Mouse (Mus musculus) mammary gland, adult 2 months (tissue): ENCODE results near the gene Gm7145. TPM values are rescaled to one million over a fixed set of nuclear protein-coding genes. Genes with fewer than 3 reads are reported as not detected.

ENCODE experiments used
- polyA plus RNA-seq: library from polyadenylated mRNA; depleted of rRNA; stranded (reverse); fragments of >200 nt; gene quantifications from 2 replicates; pipeline ENCODE4 v1.2.3, GENCODE M21; 2012; ENCODE audit warnings: low replicate concordance; rRNA removed

The Gm7145 gene
- polyA plus RNA-seq = not detected in 2 replicates

DNA sequence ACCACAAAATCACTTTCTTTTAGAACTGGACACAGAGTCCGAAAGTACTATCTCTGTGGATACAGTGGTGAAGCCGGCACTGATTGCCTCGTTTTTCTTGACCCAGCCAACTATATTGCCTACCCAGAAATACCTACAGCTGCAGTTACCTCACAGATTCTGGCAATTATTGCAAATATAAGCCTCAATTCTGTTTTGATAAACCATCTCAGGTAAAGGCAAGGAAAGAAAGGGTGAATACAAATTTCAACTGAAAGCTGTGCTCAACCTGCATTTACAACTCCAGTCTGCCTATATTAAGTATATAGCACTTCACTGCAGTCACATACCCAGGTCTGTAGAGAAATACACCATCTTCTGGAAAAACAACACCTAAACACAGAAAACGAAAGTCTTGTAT is at the start of gene Gm7145:
Gene Gm7145 (plus strand): TSS at position 301 of the 400 bp plus-strand sequence.

DNA sequence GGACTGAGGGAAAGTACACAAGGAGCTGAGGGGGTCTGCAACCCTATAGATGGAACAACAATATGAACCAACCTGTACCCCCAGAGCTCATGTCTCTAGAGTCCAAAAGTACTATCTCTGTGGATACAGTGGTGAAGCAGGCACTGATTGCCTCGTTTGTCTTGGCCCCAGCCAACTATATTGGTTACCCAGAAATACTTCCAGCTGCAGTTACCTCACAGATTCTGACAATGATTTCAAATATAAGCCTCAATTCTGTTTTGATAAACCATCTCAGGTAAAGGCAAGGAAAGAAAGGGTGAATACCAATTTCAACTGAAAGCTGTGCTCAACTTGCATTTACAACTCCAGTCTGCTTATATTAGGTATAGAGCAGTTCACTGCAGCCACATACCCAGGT is 38.0 kb upstream of the Gm7145 start, which contains the start of gene Gm28168:
Gene Gm28168 (plus strand): TSS at position 301 of the 400 bp plus-strand sequence.

Other genes starting within 250 kb of the Gm7145 start
- not detected in 2 replicates for gene B020011L13Rik, start 184.8 kb upstream of the Gm7145 start, polyA plus RNA-seq
- not detected in 2 replicates for gene Gm28360, start 135.9 kb upstream of the Gm7145 start, polyA plus RNA-seq
- gene Gm28168, start 37.9 kb upstream of the Gm7145 start, polyA plus RNA-seq = not detected in 2 replicates
- gene Gm29106, start 210.6 kb downstream of the Gm7145 start, polyA plus RNA-seq = not detected in 2 replicates